Mouse (Mus musculus) left cerebral cortex, postnatal 25 days (tissue): ENCODE results near the gene Fbln7. TPM values are rescaled to one million over a fixed set of nuclear protein-coding genes. Genes with fewer than 3 reads are reported as not detected.

ENCODE experiments used
- DNase-seq, 2 experiments: peaks; one replicate each; pipeline ENCODE4 v3.0.0; 2022; ENCODE audit warnings: low spot score in 2 of 2, mixed read lengths in 1 of 2
- intact Hi-C: fragments of 180-260 bp; cut with DNase I; formaldehyde crosslinking; loops from one replicate; pipeline ENCODE4 v1.15.1; 2025
- total RNA-seq, 2 experiments: library from RNA; stranded (reverse); gene quantifications; 2 replicates each; pipeline ENCODE4 v1.2.3; 2021

Fbln7 gene
- total RNA-seq, 2 experiments from 2014 or later, result 2.2 to 2.9 TPM

DNA sequence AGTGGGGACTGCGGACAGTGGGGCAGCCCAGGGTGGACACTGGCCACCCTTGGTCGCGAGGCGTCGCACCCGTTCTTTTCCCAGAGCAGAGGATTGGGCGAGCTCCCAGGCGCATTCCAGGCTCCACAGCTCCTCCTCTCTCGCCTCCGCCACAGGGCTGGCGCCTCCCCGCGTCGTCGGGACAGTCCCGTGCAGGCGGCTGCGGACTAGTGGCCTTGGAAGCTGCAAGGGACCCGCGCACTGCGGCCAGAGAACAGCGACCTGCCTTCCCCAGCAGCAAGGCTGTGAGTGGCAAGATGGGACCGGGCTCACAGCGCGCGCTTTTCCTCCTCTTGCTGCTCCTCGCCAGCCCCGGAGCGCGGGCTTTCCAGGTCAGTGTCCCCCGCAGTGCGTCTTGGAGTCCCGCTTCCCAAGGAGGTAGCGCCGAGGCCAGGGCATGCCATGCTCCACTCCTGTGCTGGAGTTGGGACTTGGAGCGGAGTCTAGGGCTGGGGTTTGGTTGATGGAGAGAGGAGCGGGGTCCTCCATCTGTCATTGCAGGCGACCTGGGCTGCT, 1.1 kb downstream of the Fbln7 start:
- DNase-seq, result peak; percentile 35 to 47
- intact Hi-C loops, result loop anchor here (10.0 kb wide), 1 partner anchor 241 kb away; the partner anchor contains the start of gene Polr1b

DNA sequence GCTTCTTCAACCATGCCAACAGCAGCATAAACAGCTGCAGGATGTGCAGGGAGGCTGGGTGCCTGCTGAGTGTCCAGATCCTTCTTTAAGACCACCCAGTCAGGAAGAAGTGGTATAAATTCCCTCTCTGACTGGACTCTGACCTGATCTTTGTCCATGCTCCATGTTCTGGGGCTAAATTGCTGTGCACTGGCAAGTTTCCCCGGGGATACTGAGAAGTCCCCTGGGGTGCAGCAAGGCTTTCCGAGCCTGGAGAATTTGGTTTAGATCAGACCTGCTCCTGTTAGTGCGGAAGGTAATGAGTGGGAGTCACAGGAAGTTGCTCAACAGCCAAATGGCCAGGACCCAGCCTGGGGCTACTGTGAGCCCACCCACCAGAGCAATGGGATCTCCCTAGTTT, 2.3 kb downstream of the Fbln7 start:
- intact Hi-C loops, result loop anchor here (10.0 kb wide), 1 partner anchor 240 kb away; the partner anchor contains the start of gene Polr1b
- DNase-seq, result no peak

DNA sequence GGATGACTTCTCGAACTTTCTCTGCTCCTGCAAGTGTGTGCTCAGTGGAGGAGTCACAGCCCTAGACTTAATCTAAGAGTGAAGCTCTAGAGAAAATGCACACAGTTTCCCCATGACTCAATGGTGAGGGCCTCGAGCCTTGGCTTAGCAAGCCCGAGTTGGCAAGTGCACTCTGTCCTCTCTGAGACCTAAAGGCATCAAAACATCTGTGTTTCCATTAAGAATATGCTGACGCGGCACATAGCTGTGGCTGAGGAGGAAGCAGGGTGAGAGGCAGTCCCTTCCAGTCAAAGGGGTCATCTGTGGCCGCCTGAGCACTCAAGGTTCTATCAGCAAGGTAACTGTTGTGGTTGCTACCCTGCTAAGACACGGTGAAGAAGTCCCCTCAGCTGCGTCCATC, 8.9 kb downstream of the Fbln7 start:
- intact Hi-C loops, result no loop called here
- no peak for DNase-seq

DNA sequence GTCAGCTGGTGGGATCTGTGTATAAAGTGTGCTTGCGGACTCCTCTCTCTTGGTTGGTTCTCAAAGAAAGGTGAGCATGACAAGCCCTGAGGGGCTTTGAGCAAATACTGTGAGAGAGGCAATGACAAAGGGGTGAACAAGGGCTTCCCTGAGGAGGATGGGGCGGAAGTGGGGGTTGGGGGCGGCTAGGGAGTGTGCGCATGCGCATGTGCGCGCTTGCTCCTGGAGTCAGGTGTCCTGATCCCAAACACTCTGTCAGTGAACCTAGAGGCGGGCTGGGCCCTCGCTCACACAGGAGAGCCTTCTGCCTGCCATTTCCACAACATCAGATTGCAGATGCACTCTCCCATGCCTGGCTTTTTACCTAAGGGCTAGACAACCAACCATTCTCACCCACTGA, 9.5 kb downstream of the Fbln7 start:
- no peak for DNase-seq
- intact Hi-C loops, result no loop called here

DNA sequence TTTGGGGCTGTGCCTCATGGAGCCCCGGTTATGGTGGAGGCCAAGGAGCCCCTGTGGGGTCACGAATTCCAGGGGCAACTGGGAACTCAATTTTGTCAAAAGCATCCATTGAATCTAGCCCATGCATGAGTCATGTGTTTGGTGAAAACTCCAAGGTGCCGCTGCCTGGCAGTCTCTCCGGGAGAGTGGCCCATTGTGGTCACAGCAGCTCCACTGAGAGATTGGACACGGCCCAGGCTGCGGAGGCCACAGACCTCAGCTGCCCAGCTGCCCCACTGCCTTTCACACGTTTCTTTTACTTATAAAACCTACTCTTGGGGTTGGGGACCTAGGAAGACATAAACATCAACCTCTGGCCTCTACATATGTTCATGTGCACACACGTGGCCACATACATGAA, 12.7 kb downstream of the Fbln7 start:
- no peak for DNase-seq
- intact Hi-C loops, result no loop called here

DNA sequence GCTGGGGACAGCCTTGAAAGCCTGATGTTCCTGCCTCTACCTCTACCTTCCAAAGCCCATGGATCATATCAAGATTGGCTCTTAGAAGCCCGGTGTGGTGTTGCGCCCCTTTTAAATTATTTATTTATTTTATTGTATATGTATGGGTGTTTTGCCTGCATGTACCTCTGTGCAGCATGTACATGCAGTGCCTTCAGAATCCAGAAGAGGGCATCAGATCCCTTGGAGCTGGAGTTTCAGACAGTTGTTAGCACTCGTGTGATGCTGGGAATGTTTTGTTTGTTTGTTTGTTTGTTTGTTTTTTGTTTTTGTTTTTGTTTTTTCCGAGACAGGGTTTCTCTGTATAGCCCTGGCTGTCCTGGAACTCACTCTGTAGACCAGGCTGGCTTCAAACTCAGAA, 18.5 kb downstream of the Fbln7 start:
- intact Hi-C loops, result no loop called here
- DNase-seq, result no peak

DNA sequence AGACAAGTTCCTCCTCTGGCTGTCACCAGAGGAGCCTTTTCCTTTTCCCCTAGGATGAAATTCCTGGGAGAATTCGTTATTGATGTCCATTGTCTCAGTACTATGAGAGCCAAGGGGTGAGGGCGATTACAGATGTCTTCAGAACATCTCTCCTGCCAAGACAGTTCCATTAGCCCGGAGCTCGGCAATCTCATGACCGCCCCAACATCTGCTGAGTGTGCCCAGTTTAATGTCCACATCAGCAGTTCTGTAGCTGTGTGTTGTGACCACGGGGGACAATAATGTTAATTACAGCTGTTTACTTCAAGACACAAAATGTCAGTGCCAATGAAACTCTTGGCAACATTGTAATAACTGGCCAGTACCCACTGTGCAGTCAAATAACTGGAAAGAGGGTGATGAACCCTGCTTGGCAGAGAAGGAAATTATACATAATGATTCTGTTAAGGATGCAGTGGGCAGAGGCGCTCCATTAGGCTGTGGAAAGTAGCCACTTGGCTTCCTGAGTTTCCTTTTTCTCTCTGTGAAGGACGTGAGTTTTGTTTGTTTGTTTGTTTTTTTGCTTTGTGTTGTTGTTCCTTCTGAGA, 22.5 kb downstream of the Fbln7 start:
- intact Hi-C loops, result no loop called here
- no peak for DNase-seq

DNA sequence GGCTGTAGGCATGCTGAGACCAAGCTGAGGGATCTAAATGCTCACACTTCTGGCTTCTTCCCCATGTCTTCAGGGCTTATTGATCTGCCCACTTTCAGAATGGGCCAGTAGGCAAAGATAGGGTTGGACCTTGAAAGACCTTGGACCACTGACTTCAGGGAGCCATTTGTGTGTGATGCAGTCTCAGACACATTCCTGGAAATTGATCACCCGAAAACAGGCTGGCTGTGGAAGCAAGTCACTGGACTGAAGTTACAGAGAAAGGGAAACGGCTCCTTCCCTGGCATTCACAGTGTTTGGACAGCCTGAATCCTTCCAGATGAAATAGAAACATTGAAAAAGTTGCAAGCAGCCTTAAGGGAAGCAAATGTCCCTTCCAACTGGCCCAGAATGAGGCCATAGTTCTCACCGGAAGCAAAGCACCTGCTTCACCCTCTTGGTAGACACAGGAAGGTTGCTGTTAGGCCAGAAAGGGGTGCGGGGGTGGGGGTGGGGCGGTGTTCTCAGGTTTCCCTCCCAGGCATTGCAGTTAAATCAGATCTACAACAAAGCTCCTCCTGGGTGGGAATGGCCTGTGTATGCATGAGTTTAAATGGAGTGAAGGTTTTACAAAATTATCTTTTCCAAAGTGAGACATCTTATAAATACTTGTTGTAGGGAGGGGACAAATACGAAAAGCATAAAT, 25.2 kb downstream of the Fbln7 start:
- intact Hi-C loops, result no loop called here
- no peak for DNase-seq

DNA sequence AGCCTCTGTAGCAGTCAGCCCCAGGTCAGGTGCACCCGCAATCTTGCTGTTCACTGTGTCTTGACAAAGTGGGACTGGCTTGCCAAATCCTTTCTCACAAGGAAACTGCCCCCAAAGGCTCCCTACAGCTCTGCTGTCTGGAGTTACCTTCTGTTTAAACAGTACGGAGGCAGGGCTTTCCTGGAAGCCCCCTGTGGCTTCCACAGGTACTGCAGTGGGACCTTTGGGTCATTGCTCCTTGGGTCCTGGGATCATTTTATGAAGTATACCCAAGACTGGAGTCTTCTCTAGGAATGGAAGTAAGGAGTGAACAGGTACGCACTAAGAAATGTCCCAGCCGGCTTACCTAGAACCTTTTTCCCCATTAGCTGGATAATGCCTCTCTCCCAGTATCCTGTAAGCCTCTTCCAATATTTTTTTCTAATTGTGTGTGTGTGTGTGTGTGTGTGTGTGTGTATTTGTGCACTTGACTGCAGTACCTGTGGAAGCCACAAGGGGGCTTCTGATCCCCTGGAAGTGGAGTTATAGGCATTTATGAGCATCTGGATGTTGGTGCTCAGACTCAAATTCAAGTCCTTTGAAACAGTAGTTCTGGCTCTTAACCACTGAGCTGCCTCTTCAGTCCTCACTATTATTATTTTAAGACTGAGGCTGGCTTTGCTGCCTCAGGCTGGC, 28.0 kb downstream of the Fbln7 start:
- intact Hi-C loops, result no loop called here

DNA sequence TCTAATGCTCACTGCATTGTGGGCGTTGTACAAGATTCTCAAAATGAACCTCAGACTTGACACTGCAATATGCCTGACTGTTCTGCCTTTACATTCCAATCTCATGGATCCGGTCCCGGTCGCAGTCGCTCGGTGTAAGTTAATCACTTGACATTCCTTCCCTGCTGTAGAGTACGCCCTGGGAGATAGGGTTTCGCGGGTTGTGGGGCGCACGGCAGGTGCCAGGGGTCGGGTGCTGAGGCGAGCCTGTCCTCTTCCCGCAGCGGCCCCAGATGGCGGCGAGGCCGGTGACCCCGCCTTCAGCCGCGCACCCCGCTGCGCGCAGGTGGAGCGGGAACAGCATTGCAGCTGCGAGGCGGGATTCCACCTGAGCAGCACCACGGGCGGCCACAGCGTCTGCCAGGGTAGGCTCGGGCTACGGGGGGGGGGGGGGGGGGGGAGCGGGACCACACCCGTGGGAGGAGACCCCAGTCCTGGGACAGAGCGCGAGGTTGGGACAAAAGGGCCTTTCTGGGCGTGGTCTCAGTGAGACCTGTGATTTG, 29.5 kb downstream of the Fbln7 start:
- intact Hi-C loops, result no loop called here

More for the DNA sequence above, 28.0 kb downstream of the Fbln7 start:
- DNase-seq, result no peak

DNA sequence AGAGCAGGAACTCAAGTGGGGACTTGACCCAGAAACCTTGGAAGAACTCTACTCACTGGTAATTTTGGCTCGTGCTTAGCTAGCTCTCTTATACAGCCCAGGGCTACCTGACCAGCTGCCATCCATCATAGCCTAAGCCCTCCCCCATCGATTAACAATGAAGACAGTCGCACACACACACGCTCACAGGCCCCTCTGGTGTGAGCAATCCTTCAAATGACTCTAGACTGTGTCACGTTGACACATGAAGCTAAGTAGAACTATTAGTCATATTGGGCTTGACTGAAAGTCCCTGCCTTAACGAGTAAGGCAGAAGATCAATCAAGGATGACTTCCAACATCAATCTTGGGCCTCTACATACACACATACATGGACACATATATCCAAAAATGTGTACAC, 40.1 kb downstream of the Fbln7 start:
- intact Hi-C loops, result no loop called here
- no peak for DNase-seq

More for the DNA sequence above, 29.5 kb downstream of the Fbln7 start:
- no peak for DNase-seq

DNA sequence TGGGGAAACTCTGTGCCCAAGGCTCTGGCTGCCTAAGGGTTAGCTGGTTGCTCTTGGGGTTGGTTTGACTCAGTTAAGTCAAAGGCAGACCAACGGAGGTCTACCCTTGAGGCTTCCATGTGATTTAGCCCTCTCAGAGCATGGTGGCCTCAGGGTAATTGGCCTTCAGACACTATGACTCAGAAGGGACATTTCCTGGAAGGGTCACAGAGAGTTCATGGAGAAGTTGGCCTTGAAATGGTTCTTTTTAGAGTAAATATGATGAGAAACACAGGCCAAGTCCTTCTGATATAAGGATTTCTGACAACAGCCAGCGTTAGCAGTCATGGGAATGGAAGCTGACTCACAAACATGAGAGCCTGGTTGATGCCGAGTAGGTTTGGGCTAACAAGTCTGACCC, 40.9 kb downstream of the Fbln7 start:
- DNase-seq, result no peak
- intact Hi-C loops, result no loop called here

DNA sequence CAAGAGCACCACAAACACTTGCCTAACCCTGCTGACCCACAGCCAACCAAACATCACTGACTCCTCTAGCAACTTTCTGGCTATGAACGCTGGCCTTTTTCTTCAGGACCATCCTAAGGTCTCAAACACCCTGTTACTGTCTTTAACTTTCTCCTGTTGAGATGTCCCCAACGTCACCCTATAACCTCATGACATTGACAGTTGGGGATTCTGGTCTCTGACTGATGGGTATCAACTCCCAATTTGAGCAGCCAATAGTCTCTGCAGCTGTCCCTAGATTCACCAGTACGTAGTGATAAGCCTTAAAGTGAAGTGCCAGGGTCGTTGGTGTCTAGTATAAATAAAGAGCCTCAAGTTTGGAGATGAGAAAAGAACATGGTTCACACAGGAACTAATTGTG, 52.2 kb downstream of the Fbln7 start:
- intact Hi-C loops, result no loop called here
- no peak for DNase-seq

DNA sequence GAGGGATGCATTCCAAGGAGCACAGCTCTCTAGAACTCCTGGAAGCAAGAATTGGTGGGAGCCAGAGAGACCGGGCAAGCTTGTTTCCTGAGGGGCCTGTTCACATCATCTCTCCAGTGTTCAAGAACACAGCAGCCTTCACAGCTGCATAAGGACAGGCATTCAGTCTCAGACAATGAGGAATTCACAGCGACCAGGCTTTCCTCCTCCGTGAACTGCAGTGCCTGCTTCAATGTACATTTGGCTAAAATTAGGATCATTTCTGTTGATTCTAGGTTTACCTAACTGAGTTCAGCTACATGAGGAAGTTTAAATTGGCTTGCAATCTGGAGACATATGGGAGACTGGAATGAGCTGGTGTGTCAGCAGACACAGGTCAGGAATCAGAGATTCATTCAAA, 53.7 kb downstream of the Fbln7 start:
- intact Hi-C loops, result no loop called here
- DNase-seq, result peak; percentile 4 to 31

DNA sequence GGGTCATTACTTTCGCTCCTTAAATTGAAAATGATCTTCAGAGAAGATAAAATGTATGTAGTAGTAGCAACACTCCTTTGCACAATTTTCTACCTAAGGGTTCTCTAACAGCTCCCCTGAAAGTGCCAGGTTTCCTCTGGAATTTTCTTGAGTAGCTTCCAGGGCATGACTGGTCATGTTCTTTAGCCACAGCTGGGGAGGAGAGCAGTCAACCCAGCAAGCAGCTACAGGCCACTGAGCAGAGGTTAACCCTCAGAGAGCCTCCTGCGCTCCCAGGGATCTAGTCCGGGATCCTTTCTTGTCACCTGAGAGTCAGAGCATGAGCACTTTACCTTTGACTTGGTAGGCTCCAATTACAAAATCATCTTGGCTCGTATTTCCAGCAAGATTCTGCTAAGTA, 62.0 kb downstream of the Fbln7 start:
- no peak for DNase-seq
- intact Hi-C loops, result no loop called here

DNA sequence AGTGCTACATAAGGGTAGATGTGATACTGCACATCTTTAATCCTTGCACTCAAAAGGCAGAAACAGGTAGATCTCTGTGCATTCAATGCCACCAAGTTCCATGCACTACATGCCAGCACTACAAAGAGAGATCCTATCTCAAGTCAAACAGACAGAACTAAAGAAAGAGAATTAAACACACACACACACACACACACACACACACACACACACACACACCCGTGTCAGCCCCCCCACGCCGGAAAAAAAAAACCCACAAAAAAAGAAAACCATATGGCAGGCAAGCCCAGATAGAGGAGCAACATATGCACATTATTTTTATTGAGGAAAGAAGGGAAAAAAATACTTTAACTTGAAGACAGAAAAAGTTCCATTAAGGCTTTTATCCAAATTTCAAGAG, 65.7 kb downstream of the Fbln7 start:
- DNase-seq, result peak; percentile 7 to 60
- intact Hi-C loops, result no loop called here

DNA sequence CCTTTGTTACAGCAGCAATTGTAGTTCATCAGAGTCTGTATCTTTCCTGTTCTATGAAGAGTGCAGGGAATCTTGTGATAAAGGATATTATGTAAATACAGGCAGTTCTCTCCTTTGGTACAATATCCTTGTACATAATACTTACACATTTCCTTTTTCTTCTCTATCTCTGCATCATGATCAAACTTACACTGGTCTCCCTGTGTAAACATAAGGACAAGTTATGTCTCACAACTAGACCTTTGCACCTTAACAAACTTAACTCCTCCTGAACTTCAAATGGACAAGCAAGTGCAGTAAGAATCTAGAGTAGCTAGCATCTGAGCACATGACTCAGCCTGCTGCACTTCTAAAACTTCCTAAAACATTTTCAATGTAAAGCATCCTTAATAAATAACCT, 67.9 kb downstream of the Fbln7 start:
- DNase-seq, result no peak
- intact Hi-C loops, result no loop called here

DNA sequence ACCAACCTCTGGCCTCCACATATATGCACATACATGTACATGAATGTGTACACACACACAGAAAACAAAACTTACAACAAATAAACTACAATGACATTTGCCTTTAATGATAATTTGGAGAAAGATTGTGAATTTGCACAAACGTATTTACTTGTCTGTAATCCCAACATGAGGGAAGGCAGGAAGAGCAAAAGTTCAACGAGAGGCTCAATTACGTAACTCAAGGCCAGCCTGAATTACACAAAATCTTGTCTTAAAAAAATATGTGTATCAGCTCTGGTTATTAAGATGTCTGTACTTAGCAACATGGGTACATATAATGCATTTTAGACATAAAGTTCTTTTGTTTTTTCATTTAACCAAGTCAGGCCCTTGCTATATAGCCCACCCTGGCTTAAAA, 73.5 kb downstream of the Fbln7 start:
- intact Hi-C loops, result no loop called here
- no peak for DNase-seq

DNA sequence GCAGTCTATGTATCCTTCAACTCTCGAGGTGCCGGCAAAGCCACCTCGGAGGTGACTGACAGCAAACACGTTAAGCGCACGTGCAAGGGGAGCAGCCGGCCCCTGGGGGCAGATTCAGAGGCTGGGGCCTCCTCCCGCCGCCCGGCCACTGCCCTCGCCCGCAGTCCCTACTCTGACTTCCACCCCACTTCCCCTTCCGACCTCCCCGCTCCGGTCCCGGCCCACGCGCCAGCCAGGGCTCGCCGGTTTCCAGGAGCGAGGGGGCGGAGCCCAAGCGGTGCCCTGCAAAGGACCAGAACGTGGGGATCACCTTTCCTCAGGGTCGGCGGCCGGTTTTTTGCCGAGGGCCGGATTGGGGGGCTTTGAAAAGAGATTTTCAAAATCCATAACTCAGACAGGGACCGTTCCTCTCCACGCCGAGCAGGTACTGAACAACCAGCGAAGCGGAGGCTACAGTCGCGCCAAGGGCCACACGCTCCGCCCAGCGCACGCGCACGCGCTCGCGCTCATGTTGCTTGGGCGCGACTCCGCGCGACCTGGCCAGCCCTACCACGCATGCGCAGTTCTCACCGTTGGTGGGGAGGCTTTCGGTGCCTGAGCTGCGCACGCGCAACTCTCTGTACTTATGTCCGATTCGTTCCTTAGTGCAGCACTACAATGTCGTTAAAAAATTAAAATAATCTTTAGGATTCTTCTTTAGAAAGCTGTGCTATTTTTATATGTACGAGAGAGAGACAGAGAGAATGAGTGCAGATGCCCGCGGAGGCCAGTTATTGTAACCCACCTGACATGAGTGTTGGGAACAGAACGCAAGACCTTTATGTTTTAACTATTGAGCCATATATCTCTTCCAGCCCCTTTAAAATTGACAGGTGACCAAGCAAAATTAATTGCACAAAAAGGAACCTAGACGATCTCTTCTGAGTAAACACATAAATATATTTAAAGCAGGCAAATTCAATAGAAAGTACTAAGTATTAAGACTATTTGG, 81.1 kb downstream of the Fbln7 start, which contains the start of gene Zc3h8:
Zc3h8 (minus strand) TSS at position 540 of the 991 bp plus-strand sequence.
- intact Hi-C loops, result loop anchor here (10.0 kb wide), 3 partner anchors 249 to 531 kb away; partner anchors contain the start of gene Mertk
- DNase-seq, result peak; percentile 96 to 98
